ENCODE assay signal across 23 mouse cellular contexts in the genomic region with DNA sequence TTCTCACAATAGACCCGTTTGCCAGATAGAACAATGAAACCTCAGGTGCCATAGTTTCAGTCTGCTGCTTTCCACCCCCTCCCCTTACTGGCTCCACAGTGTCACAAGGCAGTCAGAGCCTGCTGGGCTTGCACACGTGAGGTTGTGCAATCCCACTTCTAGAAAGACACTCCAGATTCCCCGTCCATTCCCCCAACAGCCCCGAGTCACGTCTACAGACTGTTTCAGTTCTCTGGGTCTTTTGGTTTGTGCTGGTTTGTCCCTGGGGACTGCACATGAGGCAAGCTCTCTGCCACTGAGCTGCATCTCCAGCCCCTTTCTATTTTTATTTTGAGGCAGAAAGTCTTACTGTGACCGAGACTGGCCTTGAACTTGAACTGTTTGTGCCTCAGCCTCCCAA.
"Had no signal": no experiment of that assay in that cellular context is flagged by ENCODE, and none has a peak within 500 bp of the region (broad histone marks: within the 10 kb centered on the region; RNA-seq: fewer than 3 reads in every experiment).

No protein-coding gene starts in this region.

- H3K9ac ChIP-seq: limb, embryonic 12.5 days; limb, embryonic 15.5 days; liver, embryonic 14.5 days; liver, postnatal 0 days; lung, embryonic 14.5 days; midbrain, embryonic 12.5 days; midbrain, embryonic 15.5 days; neural tube, embryonic 12.5 days; neural tube, embryonic 15.5 days had no signal

- H3K27ac ChIP-seq: kidney, postnatal 0 days; layer of hippocampus, adult 2 months; limb, embryonic 12.5 days; limb, embryonic 15.5 days; liver, embryonic 14.5 days; midbrain, embryonic 12.5 days; midbrain, embryonic 15.5 days; neural tube, embryonic 12.5 days; neural tube, embryonic 15.5 days had no signal

- DNase-seq: kidney, adult 2 months; kidney, postnatal 25 days; left cerebral cortex, postnatal 4 days; liver, postnatal 0 days; lung, embryonic 14.5 days; lung, postnatal 14 days; lung, postnatal 4 days; right cerebral cortex, adult 18-20 months; right cerebral cortex, postnatal 14 days; right cerebral cortex, postnatal 4 days; thymus, adult 2 months; thymus, postnatal 14 days; thymus, postnatal 4 days had no signal

- H3K27me3 ChIP-seq: limb, embryonic 12.5 days; limb, embryonic 15.5 days; midbrain, embryonic 12.5 days; midbrain, embryonic 15.5 days; neural tube, embryonic 12.5 days; neural tube, embryonic 15.5 days had no signal

- ATAC-seq: liver, postnatal 0 days; midbrain, embryonic 15.5 days had no signal

- H3K36me3 ChIP-seq: midbrain, embryonic 12.5 days; midbrain, embryonic 15.5 days; neural tube, embryonic 15.5 days had no signal

- H3K4me3 ChIP-seq: layer of hippocampus, adult 2 months; limb, embryonic 12.5 days; limb, embryonic 15.5 days; midbrain, embryonic 12.5 days; midbrain, embryonic 15.5 days; neural tube, embryonic 12.5 days; neural tube, embryonic 15.5 days had no signal

- H3K4me1 ChIP-seq: limb, embryonic 12.5 days; limb, embryonic 15.5 days had no signal

- H3K4me2 ChIP-seq: limb, embryonic 12.5 days; limb, embryonic 15.5 days; liver, embryonic 11.5 days; lung, embryonic 14.5 days; midbrain, embryonic 12.5 days; midbrain, embryonic 15.5 days; neural tube, embryonic 12.5 days; neural tube, embryonic 15.5 days had no signal

- H3K9me3 ChIP-seq: limb, embryonic 12.5 days; limb, embryonic 15.5 days; midbrain, embryonic 12.5 days; midbrain, embryonic 15.5 days; neural tube, embryonic 12.5 days; neural tube, embryonic 15.5 days had no signal
